Mouse (Mus musculus): Measurements from ENCODE around the gene Cd244a. TPM values are rescaled to one million over a fixed set of nuclear protein-coding genes. Genes with fewer than 3 reads are reported as not detected.

The Cd244a gene
- polyA plus RNA-seq (2015; fragmentation: Nextera tagmentation; extraction: Ambion mirVana): not detected in 2 replicates

DNA sequence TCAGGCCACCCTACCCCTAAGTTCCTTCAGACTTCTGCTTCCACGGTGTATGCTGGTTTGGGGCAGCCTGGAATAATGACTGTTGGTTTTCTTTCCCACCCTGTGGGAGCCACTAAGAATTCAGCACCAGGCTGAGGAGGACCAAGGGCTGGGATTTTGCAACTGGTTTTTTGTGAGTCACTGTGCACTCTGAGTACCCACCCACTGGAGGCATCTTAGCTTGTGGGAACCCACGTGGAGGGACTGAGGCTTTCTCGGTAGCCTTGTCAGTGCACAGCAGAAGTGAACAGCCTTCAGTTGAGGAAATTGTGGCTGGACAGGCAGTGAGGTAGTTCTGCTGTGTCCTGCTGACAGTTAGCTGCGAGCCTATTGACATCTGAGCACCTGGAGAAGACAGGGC lies at the start of gene Cd244a:
Gene Cd244a (plus strand): TSS at position 296 of the 400 bp plus-strand sequence.
- ATAC-seq: no peak
- WGBS: 80% methylated on average over 4 of the region's 4 CpGs
- no peak within 1 kb of the TSS for H3K4me2 ChIP-seq (ENCODE audit: low read length)
- no peaks in the 10 kb centered on the region for H3K4me1 ChIP-seq (replicated peaks; ENCODE audit: control insufficient read depth, insufficient read depth, low read length)
- no peaks in the 10 kb centered on the region for H3K27me3 ChIP-seq (replicated peaks; ENCODE audit: control insufficient read depth, insufficient read depth, low read length)
- no peak within 1 kb of the TSS for H3K9ac ChIP-seq (replicated peaks; ENCODE audit: low read depth, low read length)
- no peaks in the 10 kb centered on the region for H3K36me3 ChIP-seq (ENCODE audit: control insufficient read depth, insufficient read depth)
- no peak within 1 kb of the TSS for H3K27ac ChIP-seq (ENCODE audit: low read length)
- no peak within 1 kb of the TSS for H3K4me3 ChIP-seq (replicated peaks; ENCODE audit: low read length)
- H3K9me3 ChIP-seq (ENCODE audit: control insufficient read depth, low read length): no peaks in the 10 kb centered on the region

- Histone ChIP-seq H3K4me1 (replicated peaks; ENCODE audit: control insufficient read depth, insufficient read depth, low read length) (no peaks in the 10 kb centered on the region), H3K4me2 (ENCODE audit: low read length) (no peak overlapping the region), H3K4me3 (replicated peaks; ENCODE audit: low read length) (no peak overlapping the region), H3K27me3 (replicated peaks; ENCODE audit: control insufficient read depth, insufficient read depth, low read length) (no peaks in the 10 kb centered on the region), H3K9ac (replicated peaks; ENCODE audit: low read depth, low read length) (no peak overlapping the region), H3K27ac (ENCODE audit: low read length) (no peak overlapping the region), H3K36me3 (ENCODE audit: control insufficient read depth, insufficient read depth) (no peaks in the 10 kb centered on the region), H3K9me3 (ENCODE audit: control insufficient read depth, low read length) (no peaks in the 10 kb centered on the region)
- WGBS: 92% methylated on average over 2 of the region's 2 CpGs
- no peak for ATAC-seq
Measured at GRCm38 (mm10) chr1:171513234-171513633, 45.8 kb upstream of the Cd244a start.

DNA sequence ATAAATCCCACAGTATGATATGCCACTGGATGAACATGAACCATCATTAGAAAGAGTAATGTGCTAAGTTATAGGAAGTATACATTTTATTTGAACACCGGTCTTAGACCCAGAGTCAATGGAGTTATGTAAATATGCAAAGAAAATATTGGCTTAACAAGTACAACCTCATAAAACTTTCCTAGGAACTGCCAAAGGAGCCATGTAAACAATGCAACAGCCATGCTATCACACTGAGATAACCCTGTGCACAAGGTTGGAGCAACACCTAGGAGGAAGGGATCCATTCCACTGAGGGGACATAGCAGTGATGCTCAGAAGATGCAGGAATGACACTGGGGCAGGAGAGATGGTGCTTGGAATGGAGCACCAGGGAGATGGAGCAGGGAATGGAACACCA lies 45.2 kb upstream of the Cd244a start:
- H3K4me3 ChIP-seq (replicated peaks; ENCODE audit: low read length): no peak overlapping the region
- H3K27ac ChIP-seq (ENCODE audit: low read length): no peak overlapping the region
- no peaks in the 10 kb centered on the region for H3K36me3 ChIP-seq (ENCODE audit: control insufficient read depth, insufficient read depth)
- H3K9ac ChIP-seq (replicated peaks; ENCODE audit: low read depth, low read length): no peak overlapping the region
- no peak for ATAC-seq
- 86% methylated on average over 1 of the region's 1 CpGs for WGBS
- H3K4me1 ChIP-seq (replicated peaks; ENCODE audit: control insufficient read depth, insufficient read depth, low read length): no peaks in the 10 kb centered on the region
- H3K4me2 ChIP-seq (ENCODE audit: low read length): no peak overlapping the region
- no peaks in the 10 kb centered on the region for H3K9me3 ChIP-seq (ENCODE audit: control insufficient read depth, low read length)
- no peaks in the 10 kb centered on the region for H3K27me3 ChIP-seq (replicated peaks; ENCODE audit: control insufficient read depth, insufficient read depth, low read length)

GRCm38 (mm10) chr1:171515039-171515438 lies 44.0 kb upstream of the Cd244a start:
- no peak for ATAC-seq
- Histone ChIP-seq H3K4me2 (ENCODE audit: low read length) (no peak overlapping the region), H3K9me3 (ENCODE audit: control insufficient read depth, low read length) (no peaks in the 10 kb centered on the region), H3K4me3 (replicated peaks; ENCODE audit: low read length) (no peak overlapping the region), H3K4me1 (replicated peaks; ENCODE audit: control insufficient read depth, insufficient read depth, low read length) (no peaks in the 10 kb centered on the region), H3K36me3 (ENCODE audit: control insufficient read depth, insufficient read depth) (no peaks in the 10 kb centered on the region), H3K27me3 (replicated peaks; ENCODE audit: control insufficient read depth, insufficient read depth, low read length) (no peaks in the 10 kb centered on the region), H3K9ac (replicated peaks; ENCODE audit: low read depth, low read length) (no peak overlapping the region), H3K27ac (ENCODE audit: low read length) (no peak overlapping the region)
- WGBS: 26% methylated on average over 1 of the region's 1 CpGs

- H3K4me3 ChIP-seq (replicated peaks; ENCODE audit: low read length): no peak overlapping the region
- H3K9me3 ChIP-seq (ENCODE audit: control insufficient read depth, low read length): no peaks in the 10 kb centered on the region
- no peak overlapping the region for H3K27ac ChIP-seq (ENCODE audit: low read length)
- no peaks in the 10 kb centered on the region for H3K36me3 ChIP-seq (ENCODE audit: control insufficient read depth, insufficient read depth)
- ATAC-seq: no peak
- H3K27me3 ChIP-seq (replicated peaks; ENCODE audit: control insufficient read depth, insufficient read depth, low read length): no peaks in the 10 kb centered on the region
- 92% methylated on average over 4 of the region's 4 CpGs for WGBS
- H3K4me1 ChIP-seq (replicated peaks; ENCODE audit: control insufficient read depth, insufficient read depth, low read length): no peaks in the 10 kb centered on the region
- no peak overlapping the region for H3K9ac ChIP-seq (replicated peaks; ENCODE audit: low read depth, low read length)
- H3K4me2 ChIP-seq (ENCODE audit: low read length): no peak overlapping the region
Measured at GRCm38 (mm10) chr1:171515557-171515956, 43.4 kb upstream of the Cd244a start.

DNA sequence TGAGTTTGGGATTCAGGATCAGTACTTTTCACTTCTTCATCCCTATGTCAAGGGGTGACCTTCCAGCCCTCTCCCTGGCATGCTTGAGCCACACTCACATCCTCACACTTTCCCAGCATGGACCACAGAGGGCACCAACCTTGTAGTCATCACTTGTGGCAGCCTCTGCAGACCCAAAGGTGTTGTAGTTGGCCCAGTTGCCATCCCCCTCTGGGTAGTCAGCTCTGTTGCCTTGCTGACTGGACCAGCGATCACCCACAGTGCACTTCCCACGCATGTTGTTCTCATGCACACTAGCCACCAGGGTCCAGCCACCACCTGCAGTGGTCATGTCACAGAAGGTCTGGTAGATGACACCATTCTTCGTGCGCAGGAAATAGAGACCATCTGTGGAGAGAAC lies 27.6 kb upstream of the Cd244a start:
- H3K36me3 ChIP-seq (ENCODE audit: control insufficient read depth, insufficient read depth): no peaks in the 10 kb centered on the region
- no peak for ATAC-seq

GRCm38 (mm10) chr1:171532830-171533229 lies 26.2 kb upstream of the Cd244a start:
- no peak for ATAC-seq
- 67% methylated on average over 2 of the region's 2 CpGs for WGBS
- no peak overlapping the region for H3K9ac ChIP-seq (replicated peaks; ENCODE audit: low read depth, low read length)

More for the DNA sequence above, 27.6 kb upstream of the Cd244a start:
- H3K4me3 ChIP-seq (replicated peaks; ENCODE audit: low read length): no peak overlapping the region
- no peaks in the 10 kb centered on the region for H3K4me1 ChIP-seq (replicated peaks; ENCODE audit: control insufficient read depth, insufficient read depth, low read length)
- 91% methylated on average over 4 of the region's 4 CpGs for WGBS
- H3K9ac ChIP-seq (replicated peaks; ENCODE audit: low read depth, low read length): no peak overlapping the region
- no peak overlapping the region for H3K4me2 ChIP-seq (ENCODE audit: low read length)
- H3K9me3 ChIP-seq (ENCODE audit: control insufficient read depth, low read length): no peaks in the 10 kb centered on the region
- H3K27ac ChIP-seq (ENCODE audit: low read length): no peak overlapping the region
- H3K27me3 ChIP-seq (replicated peaks; ENCODE audit: control insufficient read depth, insufficient read depth, low read length): no peaks in the 10 kb centered on the region

DNA sequence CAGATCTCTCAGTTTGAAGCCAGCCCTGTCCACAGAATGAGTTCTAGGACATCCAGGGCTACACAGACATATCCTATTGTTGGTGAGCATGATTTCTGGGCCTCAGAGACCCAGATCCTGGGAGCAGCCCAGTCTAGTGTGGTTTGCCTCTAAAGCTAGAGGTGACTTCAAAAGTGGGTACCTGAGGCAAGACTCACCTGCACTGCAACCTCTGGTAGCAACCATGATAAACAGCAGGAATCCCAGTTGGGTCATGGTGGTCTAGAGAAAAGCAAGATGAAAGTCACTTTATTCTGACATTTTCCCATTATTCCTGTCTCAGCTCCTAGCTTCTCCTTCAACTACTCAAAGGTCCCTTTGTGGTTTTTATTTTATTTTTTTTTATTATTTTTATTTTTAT lies 24.4 kb upstream of the Cd244a start:
- H3K36me3 ChIP-seq (ENCODE audit: control insufficient read depth, insufficient read depth): no peaks in the 10 kb centered on the region
- peaks cover 3% of the 10 kb centered on the region for H3K9me3 ChIP-seq (ENCODE audit: control insufficient read depth, low read length)
- H3K27me3 ChIP-seq (replicated peaks; ENCODE audit: control insufficient read depth, insufficient read depth, low read length): no peaks in the 10 kb centered on the region
- ATAC-seq: no peak
- H3K4me1 ChIP-seq (replicated peaks; ENCODE audit: control insufficient read depth, insufficient read depth, low read length): no peaks in the 10 kb centered on the region
- H3K4me2 ChIP-seq (ENCODE audit: low read length): no peak overlapping the region
- no peak overlapping the region for H3K4me3 ChIP-seq (replicated peaks; ENCODE audit: low read length)
- H3K9ac ChIP-seq (replicated peaks; ENCODE audit: low read depth, low read length): no peak overlapping the region
- H3K27ac ChIP-seq (ENCODE audit: low read length): no peak overlapping the region

More at GRCm38 (mm10) chr1:171532830-171533229, 26.2 kb upstream of the Cd244a start:
- H3K27me3 ChIP-seq (replicated peaks; ENCODE audit: control insufficient read depth, insufficient read depth, low read length): no peaks in the 10 kb centered on the region
- H3K4me1 ChIP-seq (replicated peaks; ENCODE audit: control insufficient read depth, insufficient read depth, low read length): no peaks in the 10 kb centered on the region
- H3K36me3 ChIP-seq (ENCODE audit: control insufficient read depth, insufficient read depth): no peaks in the 10 kb centered on the region
- no peak overlapping the region for H3K4me2 ChIP-seq (ENCODE audit: low read length)
- H3K4me3 ChIP-seq (replicated peaks; ENCODE audit: low read length): no peak overlapping the region
- H3K27ac ChIP-seq (ENCODE audit: low read length): no peak overlapping the region
- no peaks in the 10 kb centered on the region for H3K9me3 ChIP-seq (ENCODE audit: control insufficient read depth, low read length)

GRCm38 (mm10) chr1:171535194-171535593 lies 23.8 kb upstream of the Cd244a start, which contains the start of gene Itln1:
Gene Itln1 (minus strand): TSS chr1:171535294.
- H3K27me3 ChIP-seq (replicated peaks; ENCODE audit: control insufficient read depth, insufficient read depth, low read length): no peaks in the 10 kb centered on the region
- H3K9ac ChIP-seq (replicated peaks; ENCODE audit: low read depth, low read length): no peak within 1 kb of the TSS
- no peak within 1 kb of the TSS for H3K4me3 ChIP-seq (replicated peaks; ENCODE audit: low read length)
- no peaks in the 10 kb centered on the region for H3K36me3 ChIP-seq (ENCODE audit: control insufficient read depth, insufficient read depth)
- H3K4me1 ChIP-seq (replicated peaks; ENCODE audit: control insufficient read depth, insufficient read depth, low read length): no peaks in the 10 kb centered on the region
- H3K4me2 ChIP-seq (ENCODE audit: low read length): no peak within 1 kb of the TSS
- no peak for ATAC-seq
- H3K27ac ChIP-seq (ENCODE audit: low read length): no peak within 1 kb of the TSS
- WGBS: 100% methylated on average over 1 of the region's 1 CpGs
- H3K9me3 ChIP-seq (ENCODE audit: control insufficient read depth, low read length): peaks cover 3% of the 10 kb centered on the region

GRCm38 (mm10) chr1:171540694-171541093 lies 18.3 kb upstream of the Cd244a start:
- ATAC-seq: no peak
- Histone ChIP-seq H3K4me1 (replicated peaks; ENCODE audit: control insufficient read depth, insufficient read depth, low read length) (no peaks in the 10 kb centered on the region), H3K27me3 (replicated peaks; ENCODE audit: control insufficient read depth, insufficient read depth, low read length) (no peaks in the 10 kb centered on the region), H3K9me3 (ENCODE audit: control insufficient read depth, low read length) (peaks cover 3% of the 10 kb centered on the region), H3K9ac (replicated peaks; ENCODE audit: low read depth, low read length) (no peak overlapping the region), H3K27ac (ENCODE audit: low read length) (no peak overlapping the region), H3K4me3 (replicated peaks; ENCODE audit: low read length) (no peak overlapping the region), H3K4me2 (ENCODE audit: low read length) (no peak overlapping the region), H3K36me3 (ENCODE audit: control insufficient read depth, insufficient read depth) (no peaks in the 10 kb centered on the region)
- WGBS: 82% methylated on average over 1 of the region's 1 CpGs

Measured in forebrain, embryonic 16.5 days (tissue).